Mouse (Mus musculus): ENCODE measurements at regions not wholly inside any gene's neighbourhood (a gene's known extent, or its start where the extent isn't known, plus 50 kb on each side); places are given as distances from the start of the nearest gene placed in this dataset.

DNA sequence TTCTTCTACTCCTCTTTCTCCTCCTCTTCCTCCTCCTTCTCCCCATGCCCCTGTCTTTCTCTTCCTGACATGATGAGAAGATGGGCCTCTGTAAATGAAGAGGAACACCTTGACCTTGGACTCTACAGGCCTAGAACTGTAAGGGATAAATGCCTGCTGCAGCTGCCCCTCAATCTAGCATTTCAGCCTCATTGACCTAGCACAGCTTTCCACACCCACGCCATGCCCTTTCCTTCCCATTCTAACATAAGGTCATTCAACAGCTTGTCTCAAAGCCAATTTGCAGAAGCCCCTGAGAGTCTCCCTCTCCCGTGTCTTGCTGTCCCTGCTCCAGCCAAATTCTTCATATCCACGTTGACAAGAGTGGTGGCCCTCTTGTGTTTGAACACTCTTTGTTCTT is 63.8 kb upstream of the Dscam start:
- WGBS, result 49% methylated on average over 3 of the region's 3 CpGs
- no peak for TF ChIP-seq CTCF (IDR thresholded peaks at IDR 0.05; ENCODE audit: low read depth)
- no peak for ATAC-seq
- no peaks in the 10 kb centered on the region for H3K27me3 ChIP-seq (ENCODE audit: insufficient read depth, low read length)
- H3K4me2 ChIP-seq (ENCODE audit: low read depth), result no peak overlapping the region
- H3K4me3 ChIP-seq (ENCODE audit: low read depth, low read length), result no peak overlapping the region
- H3K4me1 ChIP-seq (ENCODE audit: insufficient read depth), result no peaks in the 10 kb centered on the region
- H3K9me3 ChIP-seq (ENCODE audit: low read length), result no peaks in the 10 kb centered on the region
- no peak overlapping the region for H3K9ac ChIP-seq
- no peak for DNase-seq
- H3K36me3 ChIP-seq (ENCODE audit: insufficient read depth), result no peaks in the 10 kb centered on the region
- no peak overlapping the region for H3K27ac ChIP-seq (ENCODE audit: low read depth, low read length)

GRCm38 (mm10) chr16:97239626-97240025 is 69.1 kb upstream of the Dscam start:
- Histone ChIP-seq H3K36me3 (ENCODE audit: insufficient read depth) (no peaks in the 10 kb centered on the region), H3K4me1 (ENCODE audit: insufficient read depth) (no peaks in the 10 kb centered on the region), H3K9me3 (ENCODE audit: low read length) (no peaks in the 10 kb centered on the region), H3K27ac (ENCODE audit: low read depth, low read length) (no peak overlapping the region), H3K27me3 (ENCODE audit: insufficient read depth, low read length) (no peaks in the 10 kb centered on the region), H3K4me3 (ENCODE audit: low read depth, low read length) (no peak overlapping the region), H3K4me2 (ENCODE audit: low read depth) (no peak overlapping the region), H3K9ac (no peak overlapping the region)
- DNase-seq, result no peak
- ATAC-seq, result no peak
- 73% methylated on average over 5 of the region's 5 CpGs for WGBS
- no peak for TF ChIP-seq CTCF (IDR thresholded peaks at IDR 0.05; ENCODE audit: low read depth)

- no peak overlapping the region for H3K27ac ChIP-seq (ENCODE audit: low read depth, low read length)
- H3K4me2 ChIP-seq (ENCODE audit: low read depth), result no peak overlapping the region
- H3K9ac ChIP-seq, result no peak overlapping the region
- no peaks in the 10 kb centered on the region for H3K4me1 ChIP-seq (ENCODE audit: insufficient read depth)
- H3K27me3 ChIP-seq (ENCODE audit: insufficient read depth, low read length), result no peaks in the 10 kb centered on the region
- H3K9me3 ChIP-seq (ENCODE audit: low read length), result no peaks in the 10 kb centered on the region
- WGBS, result 83% methylated on average over 7 of the region's 7 CpGs
- DNase-seq (no peak), ATAC-seq (no peak)
- no peaks in the 10 kb centered on the region for H3K36me3 ChIP-seq (ENCODE audit: insufficient read depth)
- H3K4me3 ChIP-seq (ENCODE audit: low read depth, low read length), result no peak overlapping the region
- no peak for TF ChIP-seq CTCF (IDR thresholded peaks at IDR 0.05; ENCODE audit: low read depth)
Measured at GRCm38 (mm10) chr16:97240085-97240484, 69.5 kb upstream of the Dscam start.

DNA sequence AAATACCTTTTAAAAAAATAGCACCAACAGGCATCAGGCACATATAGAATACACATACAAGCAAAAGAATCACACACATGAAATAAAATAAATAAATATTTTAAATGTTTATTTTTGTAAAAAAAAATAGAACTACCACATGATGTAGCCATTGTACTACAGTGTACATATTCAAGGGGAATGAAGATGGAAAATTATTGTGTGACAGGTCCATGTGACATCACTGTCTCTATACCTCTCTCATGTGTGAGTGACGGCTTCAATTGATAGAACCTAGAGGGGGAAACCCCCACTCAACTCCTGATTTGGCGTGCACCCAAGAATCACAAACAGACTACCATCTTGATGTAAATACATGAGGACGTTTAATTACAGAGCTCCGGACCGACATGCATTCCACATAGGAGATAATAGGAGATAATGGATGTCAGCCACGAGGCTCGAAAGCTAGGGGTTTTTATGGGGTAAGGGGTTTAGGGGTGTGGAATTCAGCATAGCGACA is 70.4 kb upstream of the Dscam start:
- H3K27me3 ChIP-seq (ENCODE audit: insufficient read depth, low read length), result no peaks in the 10 kb centered on the region
- no peak overlapping the region for H3K4me3 ChIP-seq (ENCODE audit: low read depth, low read length)
- no peak overlapping the region for H3K27ac ChIP-seq (ENCODE audit: low read depth, low read length)
- no peak overlapping the region for H3K9ac ChIP-seq
- DNase-seq, result no peak
- WGBS, result 36% methylated on average over 8 of the region's 8 CpGs
- no peak overlapping the region for H3K4me2 ChIP-seq (ENCODE audit: low read depth)
- no peaks in the 10 kb centered on the region for H3K9me3 ChIP-seq (ENCODE audit: low read length)
- ATAC-seq, result no peak
- no peak for TF ChIP-seq CTCF (IDR thresholded peaks at IDR 0.05; ENCODE audit: low read depth)
- no peaks in the 10 kb centered on the region for H3K36me3 ChIP-seq (ENCODE audit: insufficient read depth)
- no peaks in the 10 kb centered on the region for H3K4me1 ChIP-seq (ENCODE audit: insufficient read depth)

- Histone ChIP-seq H3K27ac (ENCODE audit: low read depth, low read length) (no peak overlapping the region), H3K9ac (no peak overlapping the region), H3K4me1 (ENCODE audit: insufficient read depth) (no peaks in the 10 kb centered on the region), H3K27me3 (ENCODE audit: insufficient read depth, low read length) (no peaks in the 10 kb centered on the region), H3K36me3 (ENCODE audit: insufficient read depth) (no peaks in the 10 kb centered on the region), H3K9me3 (ENCODE audit: low read length) (no peaks in the 10 kb centered on the region), H3K4me2 (ENCODE audit: low read depth) (no peak overlapping the region), H3K4me3 (ENCODE audit: low read depth, low read length) (no peak overlapping the region)
- ATAC-seq, result no peak
- no peak for DNase-seq
- TF ChIP-seq CTCF (IDR thresholded peaks at IDR 0.05; ENCODE audit: low read depth), result no peak
Measured at GRCm38 (mm10) chr16:97241639-97242038, 71.1 kb upstream of the Dscam start.

DNA sequence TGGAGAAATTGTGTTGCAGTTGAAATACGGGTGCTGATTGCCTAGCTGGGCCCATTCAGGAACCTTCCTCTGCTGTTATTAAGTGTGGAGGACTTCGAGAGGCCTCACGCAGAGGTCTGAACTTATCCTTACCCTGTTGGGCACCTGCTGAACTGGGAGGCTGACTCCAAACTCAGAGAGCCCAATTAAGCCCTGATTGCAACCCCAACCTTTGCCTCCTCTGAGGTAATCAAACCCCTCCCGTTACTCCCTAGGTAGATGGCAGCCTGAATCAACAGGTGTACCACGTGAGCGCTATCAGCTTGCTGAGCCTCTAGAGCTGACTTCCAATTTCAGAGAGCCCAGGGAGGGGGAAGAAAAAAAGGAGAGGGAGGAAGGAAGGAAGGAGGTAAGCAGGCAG is 79.9 kb upstream of the Dscam start:
- DNase-seq, result no peak
- no peak overlapping the region for H3K9ac ChIP-seq
- H3K4me2 ChIP-seq (ENCODE audit: low read depth), result no peak overlapping the region
- H3K27ac ChIP-seq (ENCODE audit: low read depth, low read length), result no peak overlapping the region
- no peak overlapping the region for H3K4me3 ChIP-seq (ENCODE audit: low read depth, low read length)
- no peak for TF ChIP-seq CTCF (IDR thresholded peaks at IDR 0.05; ENCODE audit: low read depth)
- WGBS, result 67% methylated on average over 6 of the region's 6 CpGs
- H3K9me3 ChIP-seq (ENCODE audit: low read length), result no peaks in the 10 kb centered on the region
- H3K27me3 ChIP-seq (ENCODE audit: insufficient read depth, low read length), result no peaks in the 10 kb centered on the region
- no peaks in the 10 kb centered on the region for H3K36me3 ChIP-seq (ENCODE audit: insufficient read depth)
- no peak for ATAC-seq
- H3K4me1 ChIP-seq (ENCODE audit: insufficient read depth), result no peaks in the 10 kb centered on the region

DNA sequence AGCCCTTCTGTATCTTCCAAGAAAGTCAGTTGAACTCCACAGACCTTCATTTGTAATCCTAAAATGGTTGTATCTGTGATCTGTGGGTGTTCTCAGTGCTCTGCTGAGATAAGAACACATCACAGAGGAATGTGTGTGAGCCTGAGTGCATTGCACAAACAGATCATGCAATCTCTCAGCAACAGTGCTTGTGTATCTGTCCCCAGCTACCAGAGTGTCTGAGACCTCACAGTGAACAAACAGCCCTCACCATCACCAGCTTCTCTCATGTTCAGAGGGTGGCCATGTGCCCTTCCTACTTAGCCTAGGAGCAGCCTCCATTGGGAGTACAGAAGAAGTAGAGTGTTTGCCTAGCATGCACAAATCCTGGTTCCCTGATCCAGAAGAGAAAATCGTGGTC is 82.0 kb upstream of the Dscam start:
- H3K9me3 ChIP-seq (ENCODE audit: low read length), result no peaks in the 10 kb centered on the region
- no peak overlapping the region for H3K27ac ChIP-seq (ENCODE audit: low read depth, low read length)
- 86% methylated on average over 1 of the region's 1 CpGs for WGBS

More for the DNA sequence above, 82.0 kb upstream of the Dscam start:
- no peak for DNase-seq
- TF ChIP-seq CTCF (IDR thresholded peaks at IDR 0.05; ENCODE audit: low read depth), result no peak
- Histone ChIP-seq H3K9ac (no peak overlapping the region), H3K27me3 (ENCODE audit: insufficient read depth, low read length) (no peaks in the 10 kb centered on the region), H3K4me1 (ENCODE audit: insufficient read depth) (no peaks in the 10 kb centered on the region), H3K36me3 (ENCODE audit: insufficient read depth) (no peaks in the 10 kb centered on the region), H3K4me2 (ENCODE audit: low read depth) (no peak overlapping the region), H3K4me3 (ENCODE audit: low read depth, low read length) (no peak overlapping the region)
- no peak for ATAC-seq

Data from forebrain, postnatal 0 days (tissue).